Mouse (Mus musculus) G1E-ER4 (cell line): ENCODE measurements around the gene Slamf9. TPM values are rescaled to one million over a fixed set of nuclear protein-coding genes. Genes with fewer than 3 reads are reported as not detected.
A peak's percentile ranks its signal among the peaks of the same experiment; 100 is the strongest.

Experiments
- GATA1 ChIP-seq: IDR thresholded peaks from one replicate; pipeline ENCODE4 v1.8.0; 2012; ENCODE audit warnings: low read length, inconsistent platforms
- polyA plus RNA-seq: library from polyadenylated mRNA; stranded (reverse); fragments of >175 nt; gene quantifications from 2 replicates; pipeline ENCODE4 v1.2.3, GENCODE M21; 2012

The Slamf9 gene
- polyA plus RNA-seq, 1 experiment, result not detected

- no peak for TF ChIP-seq GATA1
Observed at GRCm38 (mm10) chr1:172500451-172501370, 25.6 kb downstream of the Slamf9 start.

- TF ChIP-seq GATA1, result no peak
Observed at GRCm38 (mm10) chr1:172501371-172502144, 26.4 kb downstream of the Slamf9 start.

- TF ChIP-seq GATA1, result no peak
Observed at GRCm38 (mm10) chr1:172502145-172503110, 27.3 kb downstream of the Slamf9 start.

GRCm38 (mm10) chr1:172503111-172503997 is 28.2 kb downstream of the Slamf9 start:
- no peak for TF ChIP-seq GATA1

- TF ChIP-seq GATA1, result no peak
Observed at GRCm38 (mm10) chr1:172504756-172505155, 29.6 kb downstream of the Slamf9 start.

GRCm38 (mm10) chr1:172507001-172507400 is 31.8 kb downstream of the Slamf9 start:
- TF ChIP-seq GATA1, result no peak

GRCm38 (mm10) chr1:172507701-172508100 is 32.5 kb downstream of the Slamf9 start:
- no peak for TF ChIP-seq GATA1

GRCm38 (mm10) chr1:172508172-172508571 is 33.0 kb downstream of the Slamf9 start:
- TF ChIP-seq GATA1, result peak; percentile 68

GRCm38 (mm10) chr1:172509235-172509634 is 34.1 kb downstream of the Slamf9 start:
- TF ChIP-seq GATA1, result no peak

- no peak for TF ChIP-seq GATA1
Observed at GRCm38 (mm10) chr1:172509983-172510382, 34.8 kb downstream of the Slamf9 start.

GRCm38 (mm10) chr1:172510421-172510972 is 35.3 kb downstream of the Slamf9 start:
- no peak for TF ChIP-seq GATA1

GRCm38 (mm10) chr1:172512962-172513361 is 37.8 kb downstream of the Slamf9 start:
- no peak for TF ChIP-seq GATA1

GRCm38 (mm10) chr1:172513525-172514212 is 38.5 kb downstream of the Slamf9 start:
- peak; percentile 17 for TF ChIP-seq GATA1
